Mouse (Mus musculus) activated CD4-positive, CD25-positive, alpha-beta regulatory T cell, adult 4 months (primary cell): ENCODE data around the gene Elmo1. TPM values are rescaled to one million over a fixed set of nuclear protein-coding genes. Genes with fewer than 3 reads are reported as not detected.

ENCODE experiments used
- ATAC-seq: one replicate; pipeline ENCODE4 v1.8.0; 2017
- polyA plus RNA-seq, 2 experiments: library from polyadenylated mRNA; unstranded; fragments of 100-300 nt; shearing (Covaris generic); gene quantifications; one replicate each; pipeline ENCODE4 v1.2.1; 2017

The Elmo1 gene
- polyA plus RNA-seq, 2 experiments from 2014 or later: 81.7 to 103 TPM

GRCm38 (mm10) chr13:20538216-20539070, 448.0 kb downstream of the Elmo1 start:
- ATAC-seq: no peak

- ATAC-seq: no peak
Measured at GRCm38 (mm10) chr13:20539631-20540030, 449.2 kb downstream of the Elmo1 start.

- ATAC-seq: no peak
Measured at GRCm38 (mm10) chr13:20546568-20547204, 456.3 kb downstream of the Elmo1 start.

GRCm38 (mm10) chr13:20549983-20550382, 459.6 kb downstream of the Elmo1 start:
- ATAC-seq: no peak

GRCm38 (mm10) chr13:20551559-20551958, 461.2 kb downstream of the Elmo1 start:
- ATAC-seq: no peak

- no peak for ATAC-seq
Measured at GRCm38 (mm10) chr13:20555853-20556452, 465.6 kb downstream of the Elmo1 start.

GRCm38 (mm10) chr13:20556739-20557138, 466.3 kb downstream of the Elmo1 start:
- ATAC-seq: no peak

- no peak for ATAC-seq
Measured at GRCm38 (mm10) chr13:20557156-20557555, 466.8 kb downstream of the Elmo1 start.

- ATAC-seq: no peak
Measured at GRCm38 (mm10) chr13:20558376-20558775, 468.0 kb downstream of the Elmo1 start.

- no peak for ATAC-seq
Measured at GRCm38 (mm10) chr13:20564414-20564813, 474.0 kb downstream of the Elmo1 start.

GRCm38 (mm10) chr13:20575186-20575585, 484.8 kb downstream of the Elmo1 start:
- no peak for ATAC-seq

- no peak for ATAC-seq
Measured at GRCm38 (mm10) chr13:20585868-20586267, 495.5 kb downstream of the Elmo1 start.

GRCm38 (mm10) chr13:20586462-20586861, 496.1 kb downstream of the Elmo1 start:
- ATAC-seq: no peak

- ATAC-seq: no peak
Measured at GRCm38 (mm10) chr13:20590983-20591382, 500.6 kb downstream of the Elmo1 start.

- ATAC-seq: no peak
Measured at GRCm38 (mm10) chr13:20597307-20597706, 506.9 kb downstream of the Elmo1 start.

- ATAC-seq: no peak
Measured at GRCm38 (mm10) chr13:20598618-20599017, 508.2 kb downstream of the Elmo1 start.

- no peak for ATAC-seq
Measured at GRCm38 (mm10) chr13:20600246-20600645, 509.9 kb downstream of the Elmo1 start.

- no peak for ATAC-seq
Measured at GRCm38 (mm10) chr13:20601421-20601820, 511.0 kb downstream of the Elmo1 start.

- ATAC-seq: no peak
Measured at GRCm38 (mm10) chr13:20606891-20607290, 516.5 kb downstream of the Elmo1 start.

- no peak for ATAC-seq
Measured at GRCm38 (mm10) chr13:20609003-20609688, 518.8 kb downstream of the Elmo1 start.

GRCm38 (mm10) chr13:20615596-20616469, 525.4 kb downstream of the Elmo1 start:
- ATAC-seq: no peak

GRCm38 (mm10) chr13:20619946-20620345, 529.5 kb downstream of the Elmo1 start:
- no peak for ATAC-seq
